Mouse (Mus musculus) bone marrow, adult 2 months (tissue): ENCODE measurements around the gene Tbc1d17.

Experiments used
- CTCF ChIP-seq: fragments of 200-500 bp; IDR thresholded peaks from 2 replicates; pipeline ENCODE4 v1.5.1; 2011; ENCODE audit warnings: low read length, control low read depth; ENCODE audit not compliant: control insufficient read depth, insufficient read depth
- POLR2A ChIP-seq: fragments of 200-500 bp; IDR thresholded peaks from 2 replicates; pipeline ENCODE4 v1.6.1; 2011; ENCODE audit warnings: low read depth, mild to moderate bottlenecking, control low read depth, low read length, borderline replicate concordance; ENCODE audit not compliant: control insufficient read depth

- TF ChIP-seq CTCF (no peak), POLR2A (no peak)
Measured at GRCm38 (mm10) chr7:44850789-44851624, 2.1 kb upstream of the Tbc1d17 start.
